Mouse (Mus musculus) bone marrow, adult 2 months (tissue): ENCODE measurements around the gene Relb.

Experiments
- CTCF ChIP-seq: fragments of 200-500 bp; IDR thresholded peaks from 2 replicates; pipeline ENCODE4 v1.5.1; 2011; ENCODE audit warnings: low read length, control low read depth; ENCODE audit not compliant: control insufficient read depth, insufficient read depth
- POLR2A ChIP-seq: fragments of 200-500 bp; IDR thresholded peaks from 2 replicates; pipeline ENCODE4 v1.6.1; 2011; ENCODE audit warnings: low read depth, mild to moderate bottlenecking, control low read depth, low read length, borderline replicate concordance; ENCODE audit not compliant: control insufficient read depth

DNA sequence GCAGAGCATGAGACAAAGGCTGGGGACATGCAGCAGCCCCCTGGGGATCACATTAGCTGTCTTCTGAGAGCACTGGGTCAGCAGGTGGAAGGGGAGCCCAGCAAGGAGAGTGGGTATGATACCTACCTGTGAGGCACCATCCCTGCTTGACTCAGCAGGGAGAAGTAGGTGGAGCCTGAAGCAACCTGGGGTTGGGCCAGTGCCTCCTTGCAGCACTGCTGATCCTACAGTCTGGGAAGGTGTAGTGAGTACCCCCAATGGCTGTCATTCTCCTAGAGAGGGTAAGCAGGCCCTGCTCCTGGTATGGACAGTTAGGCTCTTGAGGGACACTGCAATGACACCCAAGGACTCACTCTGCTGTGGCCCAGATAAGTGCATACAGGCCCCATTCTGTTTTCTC lies 3.0 kb upstream of the Relb start:
- no peak for TF ChIP-seq CTCF
- TF ChIP-seq POLR2A = no peak
